Mouse (Mus musculus) embryo, embryonic 9.5 days (tissue): ENCODE measurements at regions not wholly inside any gene's neighbourhood (a gene's known extent, or its start where the extent isn't known, plus 50 kb on each side); places are given as distances from the start of the nearest gene placed in this dataset.

Experiments
- DNase-seq: peaks from one replicate; pipeline ENCODE4 v3.0.0-alpha.2; 2017; ENCODE audit errors: extremely low spot score

DNA sequence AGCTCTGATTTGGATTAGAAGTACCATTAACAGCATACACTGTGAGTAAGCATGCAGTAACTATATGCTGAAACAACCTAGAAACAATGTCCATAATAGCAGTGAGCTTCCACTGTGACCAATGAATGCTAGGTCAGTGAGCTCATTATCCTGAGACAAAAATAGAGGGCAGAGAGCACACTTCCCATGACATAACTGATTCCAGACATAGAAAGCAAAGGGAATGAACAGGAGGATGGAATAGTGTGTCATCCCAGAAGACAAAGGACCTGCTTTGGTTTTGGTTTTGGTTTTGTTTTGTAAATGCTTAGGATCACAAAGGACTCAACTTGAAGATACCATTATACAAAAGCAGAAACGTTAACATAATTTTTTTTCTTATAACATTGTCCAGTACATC is 150.8 kb upstream of the Nr3c2 start:
- peak; percentile 6 for DNase-seq

DNA sequence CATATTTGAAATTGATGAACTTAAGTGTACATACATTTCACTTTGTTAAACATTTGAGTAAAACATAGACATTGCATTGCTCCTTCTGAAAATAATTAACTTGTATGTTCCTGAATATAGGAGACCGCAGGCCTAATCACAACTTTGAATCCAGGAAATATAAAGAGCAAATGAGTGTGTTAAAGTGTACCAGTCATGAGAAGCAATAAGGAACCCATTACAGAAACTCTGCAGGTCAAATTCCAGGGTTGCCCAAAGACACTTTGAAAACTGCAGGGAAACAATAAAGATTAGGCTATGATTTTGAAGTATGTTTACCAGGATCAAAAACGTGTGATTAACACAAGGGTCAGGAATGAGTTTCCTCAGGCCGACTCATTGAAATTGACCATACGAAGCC is 149.0 kb upstream of the Nr3c2 start:
- no peak for DNase-seq

DNA sequence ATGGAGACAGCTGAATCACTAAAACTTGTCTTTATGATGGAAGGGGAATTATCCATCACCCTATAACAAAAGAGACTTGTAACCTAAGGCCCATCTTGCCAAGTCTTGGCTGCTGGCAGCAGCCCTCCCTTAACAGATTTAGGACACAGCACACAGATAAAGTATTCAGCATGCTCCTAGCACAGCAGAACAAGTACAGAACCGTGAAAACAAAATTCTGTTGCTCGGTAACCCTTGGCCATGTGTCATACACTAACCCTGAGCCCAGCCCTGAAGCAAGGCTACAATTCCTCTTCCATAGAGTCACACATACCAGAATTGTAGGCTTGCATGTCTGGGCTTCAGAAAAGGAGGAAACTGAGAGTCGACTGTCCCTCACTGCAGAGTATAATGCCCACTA is 145.1 kb upstream of the Nr3c2 start:
- no peak for DNase-seq

DNA sequence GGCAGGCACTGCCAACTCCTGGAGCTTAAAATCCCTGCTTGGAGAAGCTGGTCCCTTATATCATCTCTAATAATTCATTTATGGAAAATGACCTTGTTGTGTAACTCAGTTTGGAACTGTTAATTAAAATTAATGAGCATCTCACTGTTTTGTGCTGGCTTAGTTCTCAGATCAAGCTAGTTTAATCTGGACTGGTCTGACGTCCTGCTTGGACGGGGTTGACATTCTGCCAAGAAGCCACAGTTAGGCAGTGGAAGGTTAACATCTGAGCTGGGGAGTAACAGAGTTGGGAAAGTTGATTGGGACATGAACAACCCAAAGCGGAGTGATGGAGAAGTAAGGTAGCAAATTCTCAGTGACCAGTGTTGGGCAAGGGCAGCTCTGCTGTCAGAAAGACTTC is 135.0 kb upstream of the Nr3c2 start:
- no peak for DNase-seq

DNA sequence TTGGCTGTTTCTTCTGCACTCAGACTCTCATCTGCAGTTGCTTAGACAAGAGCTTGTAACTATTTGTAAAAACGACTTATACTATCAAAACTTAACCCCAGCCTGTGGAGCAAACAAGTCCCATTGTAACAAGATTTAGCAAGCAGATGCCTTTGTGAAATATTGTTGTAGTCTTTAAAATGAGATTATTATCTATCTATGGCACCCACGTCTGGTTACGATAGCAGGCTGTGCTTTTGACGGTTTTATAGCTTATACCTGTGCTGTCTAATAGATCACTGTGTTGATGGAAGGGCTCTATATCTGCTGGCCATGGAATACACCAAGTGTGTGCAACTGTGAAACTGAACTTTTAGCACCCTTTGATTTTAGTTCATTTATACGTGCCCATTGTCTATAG is 130.9 kb upstream of the Nr3c2 start:
- DNase-seq, result no peak

DNA sequence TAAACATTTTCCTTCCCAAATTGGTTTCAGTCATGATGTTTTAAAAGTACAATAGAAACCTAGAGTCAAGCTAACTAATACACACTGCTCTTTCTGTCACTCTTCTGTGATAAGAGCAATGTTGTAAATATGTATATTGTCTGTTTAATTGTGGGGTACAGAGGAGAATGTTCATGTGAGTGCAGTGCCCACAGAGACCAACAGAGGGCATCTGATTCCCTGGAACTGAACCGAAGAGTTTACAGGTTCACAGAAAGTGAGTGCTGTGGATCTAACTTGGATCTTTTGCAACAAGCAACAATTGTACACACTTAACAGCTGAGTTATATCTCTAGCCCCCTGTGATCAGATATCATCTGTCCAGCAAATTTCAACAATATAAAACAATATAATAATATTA is 111.5 kb upstream of the Nr3c2 start:
- no peak for DNase-seq

DNA sequence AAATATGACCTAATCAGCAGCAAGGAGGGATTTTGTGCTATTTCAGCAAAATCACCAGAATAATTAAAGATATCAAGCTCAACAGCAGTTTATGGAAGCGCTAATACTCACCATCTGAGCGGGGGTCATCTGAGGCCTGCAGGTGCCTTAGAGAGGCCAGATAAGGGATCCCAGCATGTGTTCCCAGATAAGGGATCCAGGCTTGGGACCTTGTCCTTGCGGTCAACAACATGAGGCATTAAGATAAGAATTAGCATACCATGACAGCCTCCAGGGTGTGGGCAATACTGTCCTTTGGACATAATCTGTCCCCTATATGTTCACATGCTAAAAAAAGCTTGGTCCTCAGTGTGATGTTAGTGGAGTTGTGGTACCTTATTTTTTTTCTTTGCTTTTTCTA is 105.4 kb upstream of the Nr3c2 start:
- no peak for DNase-seq

DNA sequence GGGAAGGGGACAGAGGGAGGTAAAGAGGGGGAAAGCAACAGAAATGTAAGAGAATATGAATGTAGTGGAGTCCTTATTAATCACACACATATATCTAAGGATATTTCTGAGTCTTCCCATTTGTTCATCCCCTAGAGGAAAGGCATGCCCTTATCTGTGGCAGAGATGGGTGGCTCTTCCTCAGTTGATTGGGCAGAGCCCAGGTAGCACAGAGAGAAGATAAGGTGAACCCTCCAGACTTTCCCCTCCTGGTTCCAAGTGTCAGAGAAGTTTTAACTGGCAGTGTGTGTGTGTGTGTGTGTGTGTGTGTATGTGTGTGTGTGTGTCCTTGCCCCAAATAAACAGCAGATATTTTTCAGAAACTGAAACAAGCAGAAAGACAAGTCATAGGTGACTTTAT is 99.2 kb upstream of the Nr3c2 start:
- no peak for DNase-seq

DNA sequence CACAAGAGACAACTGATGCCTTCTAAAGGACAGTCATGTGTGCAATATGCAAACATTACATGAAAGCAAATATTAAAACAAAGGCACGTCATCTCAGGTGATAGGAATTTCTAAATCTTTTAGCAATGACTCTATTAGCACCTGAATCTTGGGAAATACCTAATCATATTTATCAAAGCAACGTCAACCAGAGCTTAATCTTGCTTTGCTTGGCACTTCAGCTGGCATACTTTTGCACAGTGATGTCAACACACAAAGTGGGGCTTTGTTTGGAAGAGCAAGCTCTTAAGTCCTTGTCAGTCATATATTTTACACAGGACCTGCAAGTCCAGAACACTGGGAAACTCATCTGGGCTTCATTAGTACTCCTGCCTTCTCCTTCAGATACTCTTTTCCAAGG is 75.8 kb upstream of the Nr3c2 start:
- no peak for DNase-seq
